Mouse (Mus musculus) right cerebral cortex, postnatal 10 days (tissue): Measurements from ENCODE around the gene Mapk7.

Experiments used
- DNase-seq, 2 experiments: peaks; one replicate each; pipeline ENCODE4 v3.0.0; 2021; ENCODE audit warnings: low spot score in 2 of 2

The Mapk7 gene

GRCm38 (mm10) chr11:61465422-61465821 lies 28.8 kb downstream of the Mapk7 start:
- no peak for DNase-seq

- DNase-seq: no peak
These were observed 30.1 kb downstream of the Mapk7 start for GRCm38 (mm10) chr11:61464071-61464470.

GRCm38 (mm10) chr11:61449499-61450292 lies 44.5 kb downstream of the Mapk7 start:
- peak; percentile 43 to 53 for DNase-seq

- DNase-seq: peak; percentile 59 to 60
These were observed 45.5 kb downstream of the Mapk7 start for GRCm38 (mm10) chr11:61448599-61449225.

GRCm38 (mm10) chr11:61448041-61448440 lies 46.2 kb downstream of the Mapk7 start:
- DNase-seq: peak in 1 of 2 experiments; percentile 43

GRCm38 (mm10) chr11:61447296-61447695 lies 46.9 kb downstream of the Mapk7 start:
- DNase-seq: no peak

- no peak for DNase-seq
These were observed 50.4 kb downstream of the Mapk7 start for GRCm38 (mm10) chr11:61443807-61444206.

- DNase-seq: no peak
These were observed 52.5 kb downstream of the Mapk7 start for GRCm38 (mm10) chr11:61441670-61442069.

- DNase-seq: no peak
These were observed 53.8 kb downstream of the Mapk7 start for GRCm38 (mm10) chr11:61440416-61440815.

GRCm38 (mm10) chr11:61439170-61439569 lies 55.0 kb downstream of the Mapk7 start:
- DNase-seq: no peak
